Mouse (Mus musculus) embryo, embryonic 11 days (tissue): ENCODE data around the gene Pex26.

Source experiments
- DNase-seq: peaks from one replicate; pipeline ENCODE4 v3.0.0-alpha.2; 2015

The Pex26 gene

DNA sequence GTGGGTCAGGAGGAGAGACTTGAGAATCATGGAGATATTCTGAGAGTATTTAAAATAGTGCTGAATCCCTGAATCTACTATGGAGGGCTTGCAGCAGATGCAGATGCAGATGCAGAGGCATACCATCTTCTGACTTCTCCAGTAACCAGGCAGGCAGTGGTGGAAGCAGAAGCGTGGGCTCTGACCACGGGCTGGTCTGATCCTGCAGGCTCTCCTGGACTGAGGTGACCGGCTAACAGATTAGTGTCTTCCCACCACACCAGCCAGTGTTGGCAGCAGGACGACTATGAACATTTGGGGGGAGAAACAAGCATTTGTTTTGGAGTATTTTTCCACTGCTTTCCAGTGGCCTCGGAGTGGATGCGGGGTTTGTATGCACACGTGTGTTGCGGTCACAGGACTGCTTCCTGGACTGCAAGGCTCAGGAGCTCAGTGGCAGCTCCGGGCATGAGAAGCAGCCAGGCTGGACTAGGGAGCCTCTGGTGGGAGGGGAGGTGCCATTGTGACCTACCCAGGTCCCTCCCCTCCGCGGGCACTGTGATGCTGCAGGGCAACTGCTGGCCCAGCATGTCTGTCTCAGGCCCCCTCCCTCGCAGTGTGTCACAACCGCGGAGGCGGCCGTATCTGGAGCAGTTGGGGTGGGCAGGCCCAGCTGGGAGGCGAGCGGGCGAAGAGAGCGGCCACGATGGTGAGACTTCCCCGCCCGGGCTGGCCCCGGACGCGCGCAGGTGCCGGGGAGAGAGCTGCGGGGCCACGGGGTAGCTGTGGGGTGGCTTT is 26.9 kb downstream of the Pex26 start, which contains the start of gene Tuba8:
Tuba8 (plus strand) TSS at position 548 of the 777 bp plus-strand sequence.
- peak; percentile 61 for DNase-seq

DNA sequence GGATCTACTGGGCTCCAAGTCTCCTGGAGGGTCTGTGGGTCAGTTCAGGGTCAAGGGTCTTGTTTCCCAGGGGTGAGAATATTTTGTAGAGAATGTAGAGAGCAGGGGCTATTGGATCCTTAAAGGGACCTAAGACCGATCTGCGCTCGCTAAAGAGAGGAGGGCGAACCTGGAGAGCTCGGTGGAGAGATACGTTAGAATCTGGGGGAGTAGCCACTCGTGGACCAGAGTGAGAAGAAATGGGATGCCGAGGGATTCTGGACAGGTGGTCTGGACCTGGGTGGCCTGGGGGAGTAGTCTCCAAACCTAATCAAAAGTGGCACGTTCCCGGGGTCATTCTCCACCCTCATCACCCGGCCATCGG is 27.4 kb downstream of the Pex26 start:
- peak; percentile 26 for DNase-seq

DNA sequence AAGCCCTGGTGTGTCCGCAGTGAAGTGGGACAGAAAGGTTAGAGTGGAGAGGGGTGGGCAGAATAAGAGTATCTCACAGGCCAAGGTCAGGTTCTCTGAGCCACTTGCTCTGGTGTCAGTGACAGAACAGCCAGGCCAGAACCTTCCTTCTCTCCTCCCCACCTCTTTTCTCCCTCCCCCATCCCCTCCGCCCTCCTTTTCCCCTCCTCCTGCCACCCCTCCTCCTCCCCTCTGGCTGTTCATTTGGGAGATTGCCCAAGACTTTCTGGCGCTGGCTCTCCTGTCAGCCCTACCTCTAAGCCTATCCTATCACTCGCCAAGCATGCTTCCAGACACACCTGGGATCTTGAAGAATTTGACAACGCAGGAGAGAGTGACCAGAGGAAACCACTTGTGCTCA is 28.3 kb downstream of the Pex26 start:
- no peak for DNase-seq

DNA sequence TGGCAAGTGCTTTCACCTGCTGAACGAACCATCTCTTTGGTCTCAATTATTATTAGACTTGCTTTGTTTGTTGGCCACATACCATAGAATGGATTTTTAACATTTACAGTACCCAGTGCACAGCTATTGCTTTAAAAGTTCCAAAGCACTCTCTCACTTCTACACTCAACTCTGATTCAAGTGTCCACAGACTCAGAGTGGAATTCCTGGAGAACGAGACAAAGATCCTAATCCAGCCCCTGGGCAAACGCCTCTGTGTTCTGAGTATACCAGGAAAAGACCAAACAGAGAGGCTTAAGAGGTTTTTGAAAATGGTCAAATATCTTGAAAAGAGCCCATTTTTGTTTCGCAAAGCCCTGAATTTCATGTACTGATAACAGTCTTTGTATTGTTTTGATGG is 29.5 kb downstream of the Pex26 start:
- DNase-seq = no peak

DNA sequence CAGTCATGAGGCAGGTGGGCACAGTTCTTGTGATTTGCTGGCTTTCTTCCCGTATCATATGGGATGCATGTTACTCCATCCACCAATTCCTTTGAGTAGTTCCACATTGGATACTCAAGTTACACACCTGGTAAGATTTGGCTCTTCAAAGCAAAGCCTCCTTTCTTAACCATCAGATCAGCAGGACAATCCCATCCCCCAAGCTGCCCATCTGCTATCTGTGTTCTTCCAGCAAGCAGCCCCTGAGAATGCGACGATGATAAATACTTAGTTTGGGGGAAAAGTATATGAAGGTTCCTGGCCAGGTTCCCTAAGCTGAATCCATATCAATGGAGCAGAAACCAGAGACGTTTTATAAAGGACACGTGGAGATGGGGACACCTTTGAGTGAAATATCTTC is 30.8 kb downstream of the Pex26 start:
- DNase-seq = no peak

DNA sequence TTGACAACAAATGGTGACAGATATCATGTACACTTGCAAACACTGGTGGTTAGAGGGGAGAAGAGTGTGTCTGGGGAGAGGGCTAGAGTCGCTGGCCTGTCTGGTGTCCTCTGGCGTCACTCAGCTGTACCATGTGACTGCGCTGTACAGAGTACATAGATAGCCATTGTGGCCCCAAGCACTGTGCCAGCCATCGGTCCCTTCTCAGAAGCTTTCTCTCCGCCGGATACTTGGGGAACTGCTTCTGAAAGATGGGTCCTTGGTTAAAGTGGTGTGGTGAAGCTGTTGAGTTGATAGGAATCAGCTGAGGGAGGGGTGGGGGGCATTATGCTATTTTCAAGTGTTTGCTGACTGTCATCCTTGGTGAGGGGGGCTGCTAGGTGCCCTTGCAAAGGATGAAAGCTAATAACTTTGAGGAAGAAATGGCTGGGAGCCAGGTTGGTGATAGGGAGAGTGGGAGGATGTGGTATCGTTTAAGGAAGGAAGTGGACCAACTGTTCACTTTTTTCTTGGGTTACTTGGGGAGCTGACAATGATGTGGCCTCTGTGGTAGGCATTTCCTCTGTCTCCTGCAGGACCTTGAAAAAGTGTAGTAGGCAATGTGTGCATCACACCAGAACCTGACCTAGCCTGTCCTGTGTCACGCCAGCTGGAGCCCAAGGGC is 31.3 kb downstream of the Pex26 start:
- DNase-seq = no peak

DNA sequence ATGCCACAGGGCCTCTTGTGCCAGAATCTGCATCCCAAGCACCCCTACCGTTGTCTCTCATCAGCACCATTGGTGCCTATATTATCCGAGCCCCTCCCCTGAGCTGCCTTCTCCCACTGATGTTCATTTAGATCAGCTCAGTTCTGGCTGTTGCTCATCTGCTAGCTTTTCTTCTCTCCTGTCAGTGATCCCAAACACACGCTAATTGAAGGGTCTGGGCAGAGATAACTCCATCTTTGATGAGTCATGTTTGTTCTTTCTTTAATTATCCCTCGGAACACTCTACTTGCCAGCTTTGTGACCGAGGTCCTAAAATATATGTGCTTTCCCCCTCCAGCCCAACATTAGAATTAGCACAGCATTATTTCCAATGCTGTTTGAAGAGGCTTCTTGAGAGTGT is 31.9 kb downstream of the Pex26 start:
- DNase-seq = no peak

DNA sequence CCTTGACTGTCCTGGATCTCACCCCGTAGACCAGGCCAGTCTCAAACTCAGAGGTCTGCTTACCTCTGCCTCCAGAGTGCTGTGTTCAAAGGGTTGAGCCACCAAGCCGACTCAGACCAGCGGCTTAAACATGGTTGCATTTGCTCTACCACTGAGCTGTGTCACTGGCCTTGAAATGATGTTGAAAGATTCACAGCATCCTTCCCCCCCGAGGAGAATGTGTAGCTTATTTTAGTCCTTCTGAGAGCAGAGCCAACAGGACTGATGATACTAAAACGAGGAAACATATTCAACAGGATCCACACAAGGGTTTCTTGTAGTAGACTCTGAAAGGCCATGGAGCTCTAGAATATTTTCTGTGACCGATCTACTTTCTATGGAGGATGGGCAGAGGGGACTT is 32.4 kb downstream of the Pex26 start:
- no peak for DNase-seq

DNA sequence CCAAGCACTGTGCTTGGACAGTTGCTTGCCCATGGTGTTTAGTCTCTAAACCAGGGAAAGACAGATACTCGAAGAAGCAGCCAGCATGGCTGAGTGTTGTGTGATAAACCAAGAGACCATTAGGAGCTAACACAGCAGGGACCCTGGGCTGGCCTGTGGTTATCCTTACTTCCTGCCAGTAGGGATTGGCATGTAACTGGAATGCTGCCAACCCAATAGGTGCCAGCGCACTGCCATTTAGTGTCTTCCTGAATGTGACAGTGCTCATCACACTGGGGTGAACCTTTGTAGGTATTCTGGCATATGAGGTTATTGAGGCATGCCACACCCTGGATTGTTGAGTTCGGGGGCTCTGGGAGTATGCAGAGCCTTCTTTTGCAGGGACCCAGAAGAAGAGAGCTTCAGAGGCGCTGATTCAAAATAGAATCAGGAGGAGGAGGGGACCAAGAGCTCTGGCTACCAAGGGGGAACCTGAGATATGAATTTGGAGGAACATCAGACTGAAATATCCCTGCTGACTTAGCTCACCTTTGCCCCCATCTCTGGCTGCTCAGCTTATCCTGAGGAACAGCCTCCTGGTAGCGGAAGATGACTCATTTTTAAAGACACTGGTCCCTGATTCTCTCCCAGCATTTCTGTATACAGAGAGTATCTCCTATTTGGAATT is 33.3 kb downstream of the Pex26 start:
- no peak for DNase-seq

DNA sequence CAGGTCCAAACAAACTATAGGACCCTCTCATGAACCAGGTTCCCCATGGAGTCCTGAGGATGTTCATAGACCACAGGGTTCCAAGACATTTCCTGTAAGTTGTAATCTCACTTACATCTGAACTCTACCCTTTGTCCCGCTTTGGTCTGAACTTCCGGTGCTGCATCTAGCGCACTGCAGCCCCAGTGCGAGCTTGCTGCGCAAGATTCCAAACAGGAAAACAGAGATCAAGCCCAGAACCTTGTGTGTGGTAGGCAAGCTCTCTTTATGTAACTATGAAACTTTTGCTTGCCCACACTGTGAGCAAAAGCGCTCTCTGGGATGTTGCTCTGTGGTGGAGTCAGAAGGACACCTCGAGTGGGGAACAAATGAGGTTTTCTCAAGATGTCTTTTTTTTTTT is 34.5 kb downstream of the Pex26 start:
- DNase-seq = no peak

DNA sequence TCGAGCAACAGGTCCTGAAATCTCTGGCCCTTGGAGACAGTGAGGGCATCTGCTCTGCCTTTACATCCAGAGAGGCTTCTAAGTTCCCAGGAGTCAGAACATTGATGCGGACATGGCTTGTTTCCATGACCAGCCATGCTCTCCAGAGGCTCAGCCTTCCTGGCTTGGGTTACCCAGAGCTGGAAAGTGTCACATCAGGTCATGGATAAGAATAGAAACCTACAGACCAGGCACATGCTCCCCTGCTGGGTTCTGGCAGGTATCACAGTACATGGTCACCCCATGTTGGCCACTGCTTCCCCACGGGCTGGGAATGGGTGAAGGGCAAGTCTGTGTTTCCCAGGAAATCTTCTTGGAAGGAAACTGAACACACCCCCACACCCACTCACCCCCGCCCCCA is 35.9 kb downstream of the Pex26 start:
- DNase-seq = no peak

DNA sequence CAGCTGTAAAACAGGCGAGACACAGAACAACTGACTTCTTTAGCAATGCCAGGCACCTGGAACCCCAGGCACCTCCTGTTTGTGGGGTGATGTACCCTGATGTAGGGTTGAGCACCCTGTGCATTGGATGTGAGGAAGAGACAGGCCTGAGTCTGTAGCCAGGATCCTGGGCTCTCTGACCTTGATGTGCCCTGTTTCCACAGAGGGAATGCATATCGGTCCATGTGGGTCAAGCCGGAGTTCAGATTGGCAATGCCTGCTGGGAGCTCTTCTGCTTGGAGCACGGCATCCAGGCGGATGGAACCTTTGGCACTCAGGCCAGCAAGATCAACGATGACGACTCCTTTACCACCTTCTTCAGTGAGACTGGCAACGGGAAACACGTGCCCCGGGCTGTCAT is 36.7 kb downstream of the Pex26 start:
- no peak for DNase-seq

DNA sequence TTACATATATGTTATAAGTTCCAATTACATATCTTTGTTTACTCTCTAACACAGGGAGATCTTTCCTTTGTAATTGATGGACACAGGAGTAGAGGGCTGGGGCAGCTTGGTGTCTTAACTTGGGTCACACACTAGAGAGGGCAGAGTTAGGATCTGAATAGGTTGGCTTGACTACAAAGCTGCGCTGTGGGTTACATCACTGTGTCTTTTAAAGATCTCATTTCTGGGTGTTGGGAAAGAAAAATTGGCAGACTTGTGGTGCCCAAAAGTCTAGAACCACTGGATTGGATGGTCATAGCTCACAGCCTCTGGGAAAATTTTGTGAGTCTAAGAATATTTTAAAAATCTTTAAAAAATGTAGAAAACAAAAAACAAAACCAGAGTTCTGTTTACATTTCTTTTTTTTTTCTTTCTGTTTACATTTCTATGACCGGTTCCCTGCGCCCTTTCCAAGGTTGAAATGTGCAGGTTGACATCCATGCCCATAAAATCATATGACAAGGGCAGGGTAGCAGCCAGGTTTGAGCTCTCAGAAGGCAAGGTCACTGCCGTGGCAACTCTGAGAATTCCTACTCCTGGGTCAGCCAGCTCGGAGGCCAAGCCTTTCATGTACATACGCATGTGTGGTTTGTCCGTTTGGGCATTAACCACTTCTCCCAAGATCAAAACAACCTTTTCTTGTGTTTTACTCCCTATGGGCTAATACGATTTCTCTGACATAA is 38.6 kb downstream of the Pex26 start:
- no peak for DNase-seq

DNA sequence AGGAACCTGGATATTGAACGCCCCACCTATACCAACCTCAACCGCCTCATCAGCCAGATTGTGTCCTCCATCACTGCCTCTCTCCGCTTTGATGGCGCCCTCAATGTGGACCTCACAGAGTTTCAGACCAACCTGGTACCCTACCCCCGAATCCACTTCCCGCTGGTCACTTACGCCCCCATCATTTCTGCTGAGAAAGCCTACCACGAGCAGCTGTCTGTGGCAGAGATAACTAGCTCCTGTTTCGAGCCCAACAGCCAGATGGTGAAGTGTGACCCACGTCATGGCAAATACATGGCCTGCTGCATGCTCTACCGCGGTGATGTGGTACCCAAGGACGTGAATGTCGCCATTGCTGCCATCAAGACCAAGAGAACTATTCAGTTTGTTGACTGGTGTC is 39.5 kb downstream of the Pex26 start:
- no peak for DNase-seq

DNA sequence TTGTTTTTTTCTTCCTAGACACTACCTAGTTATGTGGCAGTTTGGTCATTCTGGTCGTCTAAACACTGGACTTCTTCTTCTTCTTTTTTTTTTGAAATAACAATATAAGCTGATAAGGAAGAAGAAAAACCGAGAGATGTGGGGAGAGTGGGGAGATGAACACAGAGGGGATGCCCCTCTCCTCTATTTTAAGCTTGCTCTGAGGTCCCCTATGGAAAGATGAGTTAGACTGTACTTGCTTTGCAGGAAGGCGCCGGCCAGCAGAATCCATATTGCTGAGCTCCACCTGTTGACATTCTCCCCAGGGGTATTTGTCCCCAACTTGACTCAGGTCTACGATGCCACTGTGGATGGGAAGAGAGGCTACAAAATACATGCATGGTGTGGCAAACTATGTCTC is 40.6 kb downstream of the Pex26 start:
- no peak for DNase-seq

DNA sequence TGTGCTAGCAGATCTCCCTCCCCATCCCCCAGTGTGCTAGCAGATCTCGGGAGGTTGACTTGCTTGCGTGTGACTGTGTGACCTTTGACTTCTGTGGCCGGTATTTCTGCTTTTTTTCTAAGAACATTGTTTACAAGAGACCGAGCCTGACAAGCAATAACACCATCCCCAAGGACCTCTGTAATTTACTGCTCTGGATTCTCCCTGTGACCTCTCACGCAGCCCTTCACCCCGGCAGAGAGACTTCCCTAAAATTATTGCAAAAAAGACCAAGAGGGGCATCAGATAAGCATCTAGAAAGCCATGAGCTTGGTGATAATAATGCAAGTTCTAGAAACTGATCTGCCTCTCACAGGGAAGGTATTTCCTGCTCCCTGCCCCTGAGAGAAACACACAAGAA is 41.5 kb downstream of the Pex26 start:
- DNase-seq = peak; percentile 27

DNA sequence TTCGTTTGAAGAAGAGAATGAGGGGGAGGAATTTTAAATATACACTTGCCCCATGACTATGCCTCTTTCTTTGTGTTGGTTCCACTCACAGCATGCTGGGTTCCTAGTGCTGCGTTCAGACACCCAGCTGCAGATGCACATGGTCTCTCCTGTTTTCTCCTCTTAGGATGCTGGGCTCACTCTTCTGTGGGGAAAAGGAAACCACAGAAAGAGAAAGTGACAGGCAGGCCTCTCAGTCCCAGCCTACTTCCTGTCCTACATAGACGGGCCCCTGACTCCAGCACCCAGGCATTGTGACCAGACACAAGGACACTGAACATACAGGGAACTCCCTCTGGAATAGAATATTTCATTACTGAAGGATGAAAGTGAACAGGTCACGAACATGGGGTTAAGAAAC is 42.6 kb downstream of the Pex26 start:
- DNase-seq = no peak

DNA sequence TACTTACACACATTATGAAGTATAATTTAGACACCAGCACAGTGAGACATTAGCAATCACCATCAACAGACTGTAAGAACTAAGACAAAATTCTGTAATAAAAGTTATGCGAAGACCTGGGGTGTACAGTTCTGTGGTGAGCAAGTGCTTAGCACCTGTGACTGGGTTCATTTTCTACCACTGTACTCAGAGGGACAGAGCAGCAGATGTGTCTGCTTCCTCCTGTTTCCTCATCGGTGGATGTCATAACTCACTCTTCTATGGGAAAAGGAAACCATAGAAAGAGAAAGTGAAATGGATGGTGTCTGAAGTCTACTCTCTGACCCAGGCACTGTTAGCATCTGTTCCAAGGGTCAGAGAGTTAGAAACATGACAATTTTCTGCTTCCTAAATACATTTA is 43.3 kb downstream of the Pex26 start:
- no peak for DNase-seq

DNA sequence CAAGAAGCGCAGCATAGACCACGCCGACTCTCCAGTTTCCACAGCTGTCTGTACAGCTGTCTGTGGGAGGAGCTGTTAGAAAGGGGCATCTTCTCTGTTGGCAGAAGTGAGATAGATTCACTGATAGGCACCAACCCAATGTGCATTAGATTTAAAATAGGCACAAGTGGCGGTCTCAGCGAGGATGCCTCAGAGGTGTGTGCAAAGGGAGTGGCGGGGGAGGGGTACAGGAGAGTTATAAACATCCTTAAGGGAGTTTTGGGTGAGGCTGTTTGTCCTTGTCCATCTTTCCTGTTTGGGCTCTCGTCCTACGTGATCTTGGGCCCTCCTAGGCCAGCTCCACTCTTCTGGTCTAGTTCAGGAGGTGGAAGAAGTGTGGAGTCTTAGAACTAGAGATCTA is 45.0 kb downstream of the Pex26 start:
- no peak for DNase-seq

DNA sequence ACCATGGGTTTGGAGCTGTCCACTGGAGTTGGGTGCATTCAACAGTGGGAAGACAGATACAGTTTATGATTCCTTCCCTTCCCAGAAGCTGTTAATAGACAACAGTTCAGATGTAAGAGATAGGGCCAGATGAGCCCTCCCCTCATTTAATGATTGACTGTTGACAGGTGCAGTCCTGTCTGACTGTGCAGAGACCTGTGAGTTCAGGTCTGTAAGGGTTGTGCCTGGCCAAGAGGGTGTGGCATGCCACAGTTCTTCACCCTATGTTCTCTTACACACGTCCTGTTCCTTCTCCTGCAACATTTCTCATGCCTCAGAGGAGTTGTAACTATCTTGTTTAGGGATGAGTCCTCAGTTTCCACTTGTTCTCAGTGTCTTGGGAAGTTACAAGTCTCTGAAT is 49.2 kb downstream of the Pex26 start:
- DNase-seq = no peak

DNA sequence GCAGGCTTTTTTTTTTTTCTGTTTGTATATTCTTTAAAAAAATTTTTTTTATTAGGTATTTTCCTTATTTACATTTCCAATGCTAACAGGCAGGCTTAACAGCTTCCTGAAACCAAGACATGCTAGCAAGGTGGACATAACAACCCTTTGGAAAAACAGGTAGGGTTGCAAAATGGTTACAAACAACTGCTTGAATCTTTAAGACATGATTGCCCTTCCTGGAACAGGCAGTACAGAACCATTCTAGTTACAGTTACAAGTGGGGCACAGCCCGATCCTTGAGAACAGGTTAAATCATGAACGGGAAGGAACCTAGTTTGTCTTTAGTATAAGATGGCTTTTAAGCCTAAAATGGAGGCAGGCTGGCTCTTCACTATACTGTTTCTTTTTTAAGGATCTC is 52.9 kb downstream of the Pex26 start:
- DNase-seq = no peak

DNA sequence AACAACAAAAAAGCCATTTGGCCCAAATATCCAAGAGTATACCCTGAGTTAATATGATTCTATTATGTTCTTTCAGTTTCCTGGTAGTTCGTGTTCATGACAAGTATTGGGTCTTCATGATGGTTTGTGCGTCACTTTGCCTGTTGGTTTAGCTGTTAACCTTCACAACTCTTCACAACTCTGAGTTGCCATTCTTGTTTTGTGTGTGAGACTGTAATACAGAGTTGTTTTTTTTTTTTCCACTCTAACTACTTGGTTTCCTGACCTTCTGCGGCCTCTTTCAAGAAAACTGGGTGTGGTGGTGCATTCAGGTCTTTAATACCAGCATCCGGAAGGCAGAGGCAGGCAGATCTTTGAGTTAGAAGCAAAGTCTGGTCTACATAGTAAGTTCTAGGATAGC is 54.7 kb downstream of the Pex26 start:
- DNase-seq = no peak

DNA sequence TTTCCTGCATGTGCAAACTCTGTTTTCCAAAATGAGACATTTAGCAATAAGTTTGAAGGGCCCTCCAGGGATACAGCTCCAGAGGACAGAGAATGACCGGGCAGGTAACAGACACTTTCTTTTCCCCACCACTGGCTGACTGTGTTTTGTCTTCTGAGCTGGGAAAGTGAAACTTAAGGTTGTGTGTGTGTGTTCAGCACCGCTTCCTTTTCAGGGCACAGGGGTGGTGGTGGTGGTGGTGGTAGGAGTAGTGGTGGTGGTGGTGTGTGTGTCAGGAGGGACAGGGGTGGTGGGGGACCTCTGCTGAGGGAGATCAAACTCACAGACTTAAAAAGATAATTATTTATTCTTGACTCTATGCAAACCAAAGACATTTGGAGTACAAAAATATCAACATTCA is 58.3 kb downstream of the Pex26 start:
- no peak for DNase-seq

DNA sequence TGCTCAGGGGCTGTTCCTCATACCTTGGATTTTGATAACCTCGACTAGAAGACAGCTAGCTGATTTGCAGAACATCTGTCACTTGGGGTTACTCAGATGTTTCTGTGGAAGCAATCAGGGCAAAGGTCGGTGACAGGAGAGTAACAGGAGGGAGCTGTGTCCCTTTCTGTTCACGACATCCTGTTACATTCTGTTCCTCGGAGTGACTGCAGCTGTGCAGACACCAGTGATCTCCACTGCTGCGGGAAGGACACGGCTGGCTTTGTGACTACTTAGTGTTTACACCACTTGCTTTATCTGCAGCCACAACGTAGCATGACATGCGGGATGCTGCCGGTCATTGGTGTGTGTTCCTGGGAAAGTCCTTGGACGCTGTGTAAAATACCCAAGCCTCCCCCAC is 59.7 kb downstream of the Pex26 start:
- DNase-seq = no peak
